8 mouse cellular contexts compared by ENCODE assay signal in the genomic region with DNA sequence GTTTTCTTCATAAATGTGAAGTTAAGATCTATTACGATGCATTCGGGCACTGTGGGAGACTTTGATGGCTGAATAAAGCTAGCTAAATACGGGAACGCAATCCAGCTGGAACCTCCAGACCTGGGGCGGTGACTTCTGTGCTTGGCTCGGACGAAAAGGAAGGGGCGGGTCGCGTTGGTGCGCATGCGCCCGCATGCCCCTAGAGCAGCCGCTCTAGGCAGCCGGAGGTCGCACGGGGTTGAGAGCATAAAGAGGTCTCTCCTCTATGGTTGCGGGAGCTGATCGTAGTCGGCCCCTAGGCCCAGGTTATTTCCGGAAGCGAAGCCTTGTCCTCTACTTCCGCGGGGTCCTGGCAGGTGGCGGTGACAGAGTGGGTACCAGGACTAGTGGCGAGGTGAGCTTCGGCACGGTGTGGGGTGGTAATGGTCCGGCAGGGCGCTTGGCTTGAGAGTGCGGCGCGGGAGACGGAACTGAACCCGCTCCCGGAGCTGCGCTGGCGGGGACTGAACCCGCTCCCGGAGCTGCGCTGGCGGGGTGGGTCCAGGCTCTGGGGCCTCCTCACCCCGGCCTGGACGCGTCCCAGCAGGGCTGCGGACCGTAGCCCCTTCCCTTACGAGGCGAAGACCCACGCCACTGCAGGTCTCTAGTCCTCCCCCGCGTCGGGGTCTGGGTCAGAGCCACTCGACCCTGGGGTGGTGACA. TPM values are rescaled to one million over a fixed set of nuclear protein-coding genes. Genes with fewer than 3 reads are reported as not detected.
DNase-seq lines count a peak whose midpoint lies in the region; ATAC-seq and TF ChIP-seq lines count a peak whose summit lies in the region.

A gene (plus strand): TSS at position 174 of the 701 bp plus-strand sequence.
A gene (plus strand): TSS at position 245 of the 701 bp plus-strand sequence.

- 0% methylated on average over 41 of the region's 54 CpGs for WGBS in embryonic facial prominence, embryonic 14.5 days
- under 1% methylated on average over 53 of the region's 54 CpGs for WGBS in limb, embryonic 14.5 days
- under 1% methylated on average over 52 of the region's 54 CpGs for WGBS in midbrain, postnatal 0 days

- H3K9ac ChIP-seq in embryonic facial prominence, embryonic 14.5 days (ENCODE audit: low read depth, low read length) = peak within 1 kb of the TSS; percentile 93
- H3K9ac ChIP-seq in limb, embryonic 14.5 days (ENCODE audit: low read depth, low read length, severe bottlenecking) = peak within 1 kb of the TSS; percentile 92
- peak within 1 kb of the TSS; percentile 87 for H3K9ac ChIP-seq in midbrain, postnatal 0 days (replicated peaks; ENCODE audit: low read length, poor library complexity, severe bottlenecking)

- no peaks in the 10 kb centered on the region for H3K9me3 ChIP-seq in embryonic facial prominence, embryonic 14.5 days (ENCODE audit: control insufficient read depth, low read length)
- no peaks in the 10 kb centered on the region for H3K9me3 ChIP-seq in limb, embryonic 14.5 days (ENCODE audit: control insufficient read depth, low read length)
- no peaks in the 10 kb centered on the region for H3K9me3 ChIP-seq in midbrain, postnatal 0 days (ENCODE audit: low read length)

- peak within 1 kb of the TSS; percentile 74 for H3K4me2 ChIP-seq in embryonic facial prominence, embryonic 14.5 days (ENCODE audit: low read depth, low read length)
- peak within 1 kb of the TSS; percentile 53 for H3K4me2 ChIP-seq in limb, embryonic 14.5 days (replicated peaks; ENCODE audit: low read depth, low read length, severe bottlenecking)
- peak within 1 kb of the TSS; percentile 80 for H3K4me2 ChIP-seq in midbrain, postnatal 0 days (ENCODE audit: low read depth, low read length, poor library complexity, severe bottlenecking)

- peak; percentile 95 for ATAC-seq in embryonic facial prominence, embryonic 14.5 days (ENCODE audit: low read depth)
- peak; percentile 93 for ATAC-seq in limb, embryonic 14.5 days (ENCODE audit: low FRiP score, low read depth)
- peak; percentile 93 for ATAC-seq in midbrain, postnatal 0 days (ENCODE audit: low FRiP score)

- DNase-seq in 3T3-L1 (ENCODE audit: low read depth, low spot score) = peak; percentile 96
- peak; percentile 66 to 81 for DNase-seq in adrenal gland, postnatal 4 days (ENCODE audit: low spot score in 2 of 2)
- DNase-seq in embryonic facial prominence, embryonic 14.5 days (ENCODE audit: low spot score) = peak; percentile 98
- peak; percentile 90 for DNase-seq in heart, adult 8-10 months (ENCODE audit: low spot score)
- peak; percentile 94 for DNase-seq in kidney, adult 9 months
- peak; percentile 96 for DNase-seq in limb, embryonic 14.5 days (ENCODE audit: low spot score)
- DNase-seq in midbrain, postnatal 0 days (ENCODE audit: low spot score) = peak; percentile 98
- peak; percentile 74 to 81 for DNase-seq in spleen, postnatal 14 days (ENCODE audit: low spot score in 2 of 2)

- H3K36me3 ChIP-seq in embryonic facial prominence, embryonic 14.5 days (ENCODE audit: control insufficient read depth, insufficient read depth, low read length) = peaks cover 6% of the 10 kb centered on the region
- peaks cover 7% of the 10 kb centered on the region for H3K36me3 ChIP-seq in limb, embryonic 14.5 days (ENCODE audit: control insufficient read depth, insufficient read depth, low read length)
- H3K36me3 ChIP-seq in midbrain, postnatal 0 days (ENCODE audit: insufficient read depth, low read length) = peaks cover 2% of the 10 kb centered on the region; the same call in 1 of the 2 replicates

- peak within 1 kb of the TSS; percentile 98 for H3K4me3 ChIP-seq in embryonic facial prominence, embryonic 14.5 days (ENCODE audit: low read depth, low read length)
- peak within 1 kb of the TSS; percentile 97 for H3K4me3 ChIP-seq in limb, embryonic 14.5 days (replicated peaks; ENCODE audit: low read length)
- peak within 1 kb of the TSS; percentile 90 for H3K4me3 ChIP-seq in midbrain, postnatal 0 days (ENCODE audit: low read depth, low read length)

- no peak for TF ChIP-seq CTCF in midbrain, postnatal 0 days (IDR thresholded peaks at IDR 0.05)

- no peaks in the 10 kb centered on the region for H3K27me3 ChIP-seq in embryonic facial prominence, embryonic 14.5 days (replicated peaks; ENCODE audit: control insufficient read depth, insufficient read depth, low read length)
- H3K27me3 ChIP-seq in limb, embryonic 14.5 days (ENCODE audit: control insufficient read depth, insufficient read depth, low read length) = no peaks in the 10 kb centered on the region
- no peaks in the 10 kb centered on the region for H3K27me3 ChIP-seq in midbrain, postnatal 0 days (ENCODE audit: insufficient read depth, low read length)

- H3K27ac ChIP-seq in embryonic facial prominence, embryonic 14.5 days (replicated peaks; ENCODE audit: low read depth, low read length) = peak within 1 kb of the TSS; percentile 91
- H3K27ac ChIP-seq in limb, embryonic 14.5 days (replicated peaks; ENCODE audit: low read depth, low read length) = peak within 1 kb of the TSS; percentile 77
- peak within 1 kb of the TSS; percentile 79 for H3K27ac ChIP-seq in midbrain, postnatal 0 days (ENCODE audit: low read depth, low read length)

- 0 out of 2 replicates have a peak, but pooled peaks have one; percentile 77 for TF ChIP-seq POLR2A in limb, embryonic 14.5 days (IDR thresholded peaks at IDR 0.05; ENCODE audit: borderline replicate concordance, extremely low read depth, insufficient read depth, insufficient read length)

- H3K4me1 ChIP-seq in embryonic facial prominence, embryonic 14.5 days (ENCODE audit: control insufficient read depth, insufficient read depth, low read length) = peaks cover 7% of the 10 kb centered on the region
- H3K4me1 ChIP-seq in limb, embryonic 14.5 days (ENCODE audit: control insufficient read depth, insufficient read depth, low read length) = peaks cover 15% of the 10 kb centered on the region
- H3K4me1 ChIP-seq in midbrain, postnatal 0 days (ENCODE audit: insufficient read depth, low read length) = no peaks in the 10 kb centered on the region; the same call in 1 of the 2 replicates

RNA-seq across cellular contexts. Expression of the first gene that starts in this region (rescaled TPM):
- total RNA-seq in adrenal gland, postnatal 4 days (2021) = 10 to 100 TPM; 52.3 to 55.6 TPM
- 46.5 and 51.9 TPM in 2 replicates for polyA plus RNA-seq in embryonic facial prominence, embryonic 14.5 days (2014; fragmentation: Nextera tagmentation; extraction: Ambion mirVana)
- 10 to 100 TPM; 41.4 to 53.6 (median 51.1) TPM for total RNA-seq in heart, adult 8-10 months (2022)
- 45.8 and 52.0 TPM in 2 replicates for polyA plus RNA-seq in limb, embryonic 14.5 days (2012; rRNA removed)
- polyA plus RNA-seq in limb, embryonic 14.5 days (2014; fragmentation: Nextera tagmentation; extraction: Ambion mirVana) = 49.8 and 55.7 TPM in 2 replicates
- 37.5 and 38.9 TPM in 2 replicates for total RNA-seq in midbrain, postnatal 0 days (2014; rRNA removed)
- 37.1 and 38.3 TPM in 2 replicates for polyA plus RNA-seq in midbrain, postnatal 0 days (2015; fragmentation: Nextera tagmentation; extraction: Ambion mirVana)

RNA-seq across cellular contexts. Expression of the second gene that starts in this region (rescaled TPM):
- 1 to 10 TPM; 6.4 to 8.5 TPM for total RNA-seq in adrenal gland, postnatal 4 days (2021)
- polyA plus RNA-seq in embryonic facial prominence, embryonic 14.5 days (2014; fragmentation: Nextera tagmentation; extraction: Ambion mirVana) = 4.9 and 5.4 TPM in 2 replicates
- 1 to 10 TPM; 2.2 to 3.0 (median 2.6) TPM for total RNA-seq in heart, adult 8-10 months (2022)
- polyA plus RNA-seq in limb, embryonic 14.5 days (2012; rRNA removed) = 2.8 and 4.3 TPM in 2 replicates
- polyA plus RNA-seq in limb, embryonic 14.5 days (2014; fragmentation: Nextera tagmentation; extraction: Ambion mirVana) = 5.2 and 5.9 TPM in 2 replicates
- total RNA-seq in midbrain, postnatal 0 days (2014; rRNA removed) = 3.1 and 5.4 TPM in 2 replicates
- polyA plus RNA-seq in midbrain, postnatal 0 days (2015; fragmentation: Nextera tagmentation; extraction: Ambion mirVana) = 3.2 and 4.0 TPM in 2 replicates

Comparison
In these comparisons a context has a peak if more than half of its experiments do, and no peak if none do; other contexts are left out.
1. Peak in every context shown above with its lines: DNase-seq, ATAC-seq, H3K4me3 ChIP-seq and H3K27ac ChIP-seq.